Mouse (Mus musculus): Measurements from ENCODE around the gene Traf3ip1. TPM values are rescaled to one million over a fixed set of nuclear protein-coding genes. Genes with fewer than 3 reads are reported as not detected.

The Traf3ip1 gene
- polyA plus RNA-seq, 1 experiment from 2014 or later = 8.7 TPM

GRCm38 (mm10) chr1:91498579-91498978 is 4.1 kb downstream of the Traf3ip1 start:
- Histone ChIP-seq H3K4me1 (peaks cover 15% of the 10 kb centered on the region), H3K36me3 (peaks cover 37% of the 10 kb centered on the region)
- whole genome bisulfite sequencing = 92% methylated on average over 6 of the region's 6 CpGs

GRCm38 (mm10) chr1:91504615-91505014 is 10.2 kb downstream of the Traf3ip1 start:
- Histone ChIP-seq H3K9ac (no peak overlapping the region), H3K36me3 (peaks cover 74% of the 10 kb centered on the region), H3K4me3 (no peak overlapping the region), H3K27ac (no peak overlapping the region), H3K9me3 (no peaks in the 10 kb centered on the region), H3K4me2 (no peak overlapping the region), H3K27me3 (no peaks in the 10 kb centered on the region), H3K4me1 (no peaks in the 10 kb centered on the region)
- 70% methylated on average over 3 of the region's 3 CpGs for WGBS
- ATAC-seq (ENCODE audit: insufficient number of reproducible peaks, insufficient read depth, low FRiP score, low TSS enrichment, low read depth) = no peak

More at GRCm38 (mm10) chr1:91498579-91498978, 4.1 kb downstream of the Traf3ip1 start:
- no peak overlapping the region for H3K9ac ChIP-seq
- no peak overlapping the region for H3K4me3 ChIP-seq
- H3K27ac ChIP-seq = no peak overlapping the region
- H3K9me3 ChIP-seq = no peaks in the 10 kb centered on the region
- H3K27me3 ChIP-seq = peaks cover 3% of the 10 kb centered on the region; the same call in 1 of the 2 replicates
- H3K4me2 ChIP-seq = no peak overlapping the region
- no peak for ATAC-seq (ENCODE audit: insufficient number of reproducible peaks, insufficient read depth, low FRiP score, low TSS enrichment, low read depth)

GRCm38 (mm10) chr1:91514916-91515315 is 20.5 kb downstream of the Traf3ip1 start:
- no peak overlapping the region for H3K4me2 ChIP-seq
- no peak for ATAC-seq (ENCODE audit: insufficient number of reproducible peaks, insufficient read depth, low FRiP score, low TSS enrichment, low read depth)
- no peaks in the 10 kb centered on the region for H3K27me3 ChIP-seq
- H3K4me1 ChIP-seq = no peaks in the 10 kb centered on the region
- no peaks in the 10 kb centered on the region for H3K9me3 ChIP-seq
- peaks cover 39% of the 10 kb centered on the region for H3K36me3 ChIP-seq
- H3K4me3 ChIP-seq = no peak overlapping the region
- peak overlapping the region; percentile 33; the same call in 1 of the 2 replicates for H3K27ac ChIP-seq
- no peak overlapping the region for H3K9ac ChIP-seq
- WGBS = 77% methylated on average over 11 of the region's 11 CpGs

GRCm38 (mm10) chr1:91515642-91516041 is 21.2 kb downstream of the Traf3ip1 start:
- no peak overlapping the region for H3K4me3 ChIP-seq
- WGBS = 77% methylated on average over 6 of the region's 6 CpGs
- H3K36me3 ChIP-seq = peaks cover 39% of the 10 kb centered on the region
- H3K4me1 ChIP-seq = no peaks in the 10 kb centered on the region
- H3K4me2 ChIP-seq = no peak overlapping the region
- no peaks in the 10 kb centered on the region for H3K27me3 ChIP-seq
- no peak overlapping the region for H3K9ac ChIP-seq
- no peak for ATAC-seq (ENCODE audit: insufficient number of reproducible peaks, insufficient read depth, low FRiP score, low TSS enrichment, low read depth)
- H3K27ac ChIP-seq = peak overlapping the region; percentile 68
- no peaks in the 10 kb centered on the region for H3K9me3 ChIP-seq

- Histone ChIP-seq H3K27me3 (no peaks in the 10 kb centered on the region), H3K27ac (no peak overlapping the region), H3K9ac (no peak overlapping the region), H3K4me2 (no peak overlapping the region), H3K36me3 (peaks cover 75% of the 10 kb centered on the region), H3K4me1 (no peaks in the 10 kb centered on the region), H3K4me3 (no peak overlapping the region), H3K9me3 (no peaks in the 10 kb centered on the region)
- ATAC-seq (ENCODE audit: insufficient number of reproducible peaks, insufficient read depth, low FRiP score, low TSS enrichment, low read depth) = no peak
- 10% methylated on average over 10 of the region's 10 CpGs for WGBS
Observed at GRCm38 (mm10) chr1:91523759-91524158, 29.3 kb downstream of the Traf3ip1 start.

GRCm38 (mm10) chr1:91525838-91526237 is 31.4 kb downstream of the Traf3ip1 start:
- H3K27ac ChIP-seq = no peak overlapping the region
- no peaks in the 10 kb centered on the region for H3K4me1 ChIP-seq
- no peak for ATAC-seq (ENCODE audit: insufficient number of reproducible peaks, insufficient read depth, low FRiP score, low TSS enrichment, low read depth)
- H3K4me2 ChIP-seq = no peak overlapping the region
- 78% methylated on average over 14 of the region's 14 CpGs for WGBS
- peaks cover 61% of the 10 kb centered on the region for H3K36me3 ChIP-seq
- H3K9ac ChIP-seq = no peak overlapping the region
- H3K4me3 ChIP-seq = no peak overlapping the region
- no peaks in the 10 kb centered on the region for H3K27me3 ChIP-seq
- no peaks in the 10 kb centered on the region for H3K9me3 ChIP-seq

DNA sequence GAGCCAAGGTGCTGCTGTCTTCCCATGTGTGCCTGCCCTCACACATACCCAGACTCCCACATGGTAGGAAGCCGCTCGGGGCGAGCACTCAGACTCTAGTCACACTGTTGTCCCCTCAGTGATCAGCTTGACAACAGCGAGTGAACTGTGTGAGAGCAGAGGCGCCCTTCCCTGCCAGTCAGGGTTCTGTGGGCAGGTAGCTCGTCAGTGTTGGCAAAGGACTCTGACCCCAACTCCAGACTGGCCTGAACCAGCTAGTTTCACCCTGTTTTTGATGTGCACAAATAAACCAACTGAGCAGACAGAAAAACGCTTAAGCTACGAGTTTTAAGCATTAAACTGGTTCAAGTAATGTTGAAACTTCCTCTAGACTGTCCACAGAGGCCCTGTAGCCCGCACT is 35.7 kb downstream of the Traf3ip1 start:
- no peak overlapping the region for H3K27ac ChIP-seq
- no peak for ATAC-seq (ENCODE audit: insufficient number of reproducible peaks, insufficient read depth, low FRiP score, low TSS enrichment, low read depth)
- H3K9ac ChIP-seq = no peak overlapping the region
- peaks cover 36% of the 10 kb centered on the region for H3K36me3 ChIP-seq
- no peak overlapping the region for H3K4me2 ChIP-seq
- H3K4me1 ChIP-seq = 0 out of 2 replicates have a peak, but pooled peaks cover 3% of the 10 kb centered on the region
- 87% methylated on average over 9 of the region's 9 CpGs for WGBS
- H3K9me3 ChIP-seq = no peaks in the 10 kb centered on the region
- H3K4me3 ChIP-seq = no peak overlapping the region
- H3K27me3 ChIP-seq = no peaks in the 10 kb centered on the region

DNA sequence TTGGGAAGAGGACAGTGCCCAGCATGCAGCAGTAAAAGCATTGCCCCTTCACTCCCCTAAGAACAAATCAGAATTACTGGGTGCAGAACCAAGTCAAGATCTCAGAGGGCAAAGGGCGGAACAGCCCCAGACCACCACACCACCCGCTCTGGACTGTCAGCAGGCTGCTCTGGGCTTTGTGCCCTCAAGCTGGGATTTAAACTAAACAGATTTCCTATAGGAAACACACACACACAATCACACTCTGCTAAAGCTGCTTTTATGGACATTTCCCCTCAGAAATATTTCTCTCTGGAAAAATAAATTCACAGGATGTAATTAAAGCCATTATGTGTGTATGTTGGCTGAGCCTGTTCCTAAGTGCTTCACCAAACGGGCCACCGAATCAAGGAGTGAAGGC is 37.8 kb downstream of the Traf3ip1 start:
- 0 out of 2 replicates have a peak, but pooled peaks cover 3% of the 10 kb centered on the region for H3K4me1 ChIP-seq
- no peak overlapping the region for H3K4me2 ChIP-seq
- no peaks in the 10 kb centered on the region for H3K9me3 ChIP-seq
- H3K27me3 ChIP-seq = peaks cover 15% of the 10 kb centered on the region
- no peak overlapping the region for H3K9ac ChIP-seq
- H3K27ac ChIP-seq = no peak overlapping the region
- ATAC-seq (ENCODE audit: insufficient number of reproducible peaks, insufficient read depth, low FRiP score, low TSS enrichment, low read depth) = no peak
- H3K36me3 ChIP-seq = peaks cover 20% of the 10 kb centered on the region
- 80% methylated on average over 4 of the region's 4 CpGs for WGBS
- H3K4me3 ChIP-seq = no peak overlapping the region

GRCm38 (mm10) chr1:91532892-91533291 is 38.4 kb downstream of the Traf3ip1 start:
- 0 out of 2 replicates have a peak, but pooled peaks cover 3% of the 10 kb centered on the region for H3K4me1 ChIP-seq
- no peak for ATAC-seq (ENCODE audit: insufficient number of reproducible peaks, insufficient read depth, low FRiP score, low TSS enrichment, low read depth)
- H3K36me3 ChIP-seq = peaks cover 13% of the 10 kb centered on the region
- no peak overlapping the region for H3K9ac ChIP-seq
- no peak overlapping the region; the same call in 1 of the 2 replicates for H3K27ac ChIP-seq
- H3K4me2 ChIP-seq = no peak overlapping the region
- no peaks in the 10 kb centered on the region for H3K9me3 ChIP-seq
- WGBS = 90% methylated on average over 5 of the region's 5 CpGs
- H3K4me3 ChIP-seq = no peak overlapping the region
- peaks cover 22% of the 10 kb centered on the region for H3K27me3 ChIP-seq

DNA sequence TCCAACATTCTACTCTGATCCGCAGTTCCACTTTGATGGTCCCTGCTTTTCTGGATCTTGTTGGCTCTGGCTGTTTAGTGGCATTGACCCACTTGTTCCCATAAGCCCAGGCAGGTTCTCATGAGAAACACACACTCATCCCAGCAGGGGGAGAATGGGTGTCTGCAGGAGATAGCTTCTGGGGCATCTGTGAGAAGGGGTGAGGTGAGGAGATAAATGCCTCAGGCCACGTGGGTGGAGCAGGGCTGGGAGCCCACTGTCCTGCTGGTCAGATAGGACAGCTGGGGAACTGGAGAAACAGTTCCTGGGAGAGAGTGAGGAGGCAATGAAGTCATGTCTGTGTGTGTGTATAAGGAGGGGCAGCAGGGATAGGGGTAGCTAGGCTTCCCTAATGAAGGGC is 39.0 kb downstream of the Traf3ip1 start:
- H3K27me3 ChIP-seq = peaks cover 28% of the 10 kb centered on the region
- H3K4me3 ChIP-seq = no peak overlapping the region
- ATAC-seq (ENCODE audit: insufficient number of reproducible peaks, insufficient read depth, low FRiP score, low TSS enrichment, low read depth) = no peak
- no peak overlapping the region for H3K9ac ChIP-seq
- no peaks in the 10 kb centered on the region for H3K9me3 ChIP-seq
- WGBS = 61% methylated on average over 2 of the region's 2 CpGs
- no peak overlapping the region for H3K4me2 ChIP-seq
- peaks cover 9% of the 10 kb centered on the region; the same call in 1 of the 2 replicates for H3K36me3 ChIP-seq
- 0 out of 2 replicates have a peak, but pooled peaks cover 3% of the 10 kb centered on the region for H3K4me1 ChIP-seq
- no peak overlapping the region for H3K27ac ChIP-seq

- H3K27ac ChIP-seq = no peak overlapping the region
- no peak for ATAC-seq (ENCODE audit: insufficient number of reproducible peaks, insufficient read depth, low FRiP score, low TSS enrichment, low read depth)
- no peak overlapping the region for H3K4me2 ChIP-seq
- H3K4me3 ChIP-seq = no peak overlapping the region
- WGBS = 75% methylated on average over 19 of the region's 19 CpGs
- no peak overlapping the region for H3K9ac ChIP-seq
- peaks cover 5% of the 10 kb centered on the region; the same call in 1 of the 2 replicates for H3K36me3 ChIP-seq
- peaks cover 34% of the 10 kb centered on the region for H3K27me3 ChIP-seq
- 0 out of 2 replicates have a peak, but pooled peaks cover 3% of the 10 kb centered on the region for H3K4me1 ChIP-seq
- H3K9me3 ChIP-seq = no peaks in the 10 kb centered on the region
Observed at GRCm38 (mm10) chr1:91533961-91534723, 39.7 kb downstream of the Traf3ip1 start.

All from embryonic facial prominence, embryonic 13.5 days (tissue).